Mouse (Mus musculus): ENCODE results near the gene Prickle4. TPM values are rescaled to one million over a fixed set of nuclear protein-coding genes. Genes with fewer than 3 reads are reported as not detected.

The Prickle4 gene
- total and polyA plus RNA-seq, 3 experiments = 3.4 TPM; not detected in 2

- Histone ChIP-seq H3K4me1 (ENCODE audit: insufficient read depth, low read depth, low read length) (peaks cover 49% of the 10 kb centered on the region), H3K27me3 (ENCODE audit: insufficient read depth, low read length) (peaks cover 14% of the 10 kb centered on the region), H3K9me3 (replicated peaks) (no peaks in the 10 kb centered on the region), H3K36me3 (replicated peaks) (peaks cover 35% of the 10 kb centered on the region), H3K4me3 (ENCODE audit: low read depth, low read length) (no peak overlapping the region)
- ATAC-seq (ENCODE audit: extremely low read depth, insufficient number of reproducible peaks, low FRiP score, poor library complexity, severe bottlenecking) (no peak), DNase-seq (ENCODE audit: low spot score) (no peak)
- no peak for TF ChIP-seq GATA2 (IDR thresholded peaks at IDR 0.05; ENCODE audit: borderline replicate concordance, low read depth, low read length)
- TF ChIP-seq POLR2AphosphoS5 (IDR thresholded peaks at IDR 0.05; ENCODE audit: insufficient replicate concordance, low read depth, low read length) = no peak
- no peak for TF ChIP-seq CTCF (IDR thresholded peaks at IDR 0.05; ENCODE audit: low read depth, low read length)
- no peak for TF ChIP-seq GATA1 (IDR thresholded peaks at IDR 0.05; ENCODE audit: borderline replicate concordance, low read length)
- no peak for TF ChIP-seq TAL1 (conservative IDR thresholded peaks at IDR 0.05; ENCODE audit: low read depth, low read length)
Observed at GRCm38 (mm10) chr17:47691650-47692049, 2.9 kb downstream of the Prickle4 start.

- Histone ChIP-seq H3K4me1 (ENCODE audit: insufficient read depth, low read depth, low read length) (peaks cover 50% of the 10 kb centered on the region), H3K36me3 (replicated peaks) (peaks cover 52% of the 10 kb centered on the region), H3K27me3 (ENCODE audit: insufficient read depth, low read length) (no peaks in the 10 kb centered on the region), H3K4me3 (ENCODE audit: low read depth, low read length) (no peak overlapping the region), H3K9me3 (replicated peaks) (no peaks in the 10 kb centered on the region)
- TF ChIP-seq POLR2AphosphoS5 (IDR thresholded peaks at IDR 0.05; ENCODE audit: insufficient replicate concordance, low read depth, low read length) (no peak), TAL1 (conservative IDR thresholded peaks at IDR 0.05; ENCODE audit: low read depth, low read length) (no peak), CTCF (IDR thresholded peaks at IDR 0.05; ENCODE audit: low read depth, low read length) (no peak), GATA1 (IDR thresholded peaks at IDR 0.05; ENCODE audit: borderline replicate concordance, low read length) (no peak), GATA2 (IDR thresholded peaks at IDR 0.05; ENCODE audit: borderline replicate concordance, low read depth, low read length) (no peak)
- ATAC-seq (ENCODE audit: extremely low read depth, insufficient number of reproducible peaks, low FRiP score, poor library complexity, severe bottlenecking) = no peak
- no peak for DNase-seq (ENCODE audit: low spot score)
Observed at GRCm38 (mm10) chr17:47689894-47690293, 4.6 kb downstream of the Prickle4 start.

- DNase-seq (ENCODE audit: low spot score) (peak; percentile 87), ATAC-seq (ENCODE audit: extremely low read depth, insufficient number of reproducible peaks, low FRiP score, poor library complexity, severe bottlenecking) (0 out of 2 replicates have a peak, but pooled peaks have one; percentile 22)
- Histone ChIP-seq H3K4me1 (ENCODE audit: insufficient read depth, low read depth, low read length) (peaks cover 49% of the 10 kb centered on the region), H3K36me3 (replicated peaks) (peaks cover 62% of the 10 kb centered on the region), H3K4me3 (ENCODE audit: low read depth, low read length) (peak within 1 kb of the TSS; percentile 82), H3K9me3 (replicated peaks) (no peaks in the 10 kb centered on the region), H3K27me3 (ENCODE audit: insufficient read depth, low read length) (no peaks in the 10 kb centered on the region)
- TF ChIP-seq GATA2 (IDR thresholded peaks at IDR 0.05; ENCODE audit: borderline replicate concordance, low read depth, low read length) (no peak), CTCF (IDR thresholded peaks at IDR 0.05; ENCODE audit: low read depth, low read length) (no peak), POLR2AphosphoS5 (IDR thresholded peaks at IDR 0.05; ENCODE audit: insufficient replicate concordance, low read depth, low read length) (no peak), TAL1 (conservative IDR thresholded peaks at IDR 0.05; ENCODE audit: low read depth, low read length) (no peak), GATA1 (IDR thresholded peaks at IDR 0.05; ENCODE audit: borderline replicate concordance, low read length) (no peak)
Observed at GRCm38 (mm10) chr17:47688608-47689575, 5.6 kb downstream of the Prickle4 start, which contains the start of gene Frs3. Gene Frs3, plus strand, starts transcription at chr17:47689030.

- ATAC-seq (ENCODE audit: extremely low read depth, insufficient number of reproducible peaks, low FRiP score, poor library complexity, severe bottlenecking) (no peak), DNase-seq (ENCODE audit: low spot score) (no peak)
- Histone ChIP-seq H3K4me1 (ENCODE audit: insufficient read depth, low read depth, low read length) (peaks cover 48% of the 10 kb centered on the region), H3K9me3 (replicated peaks) (no peaks in the 10 kb centered on the region), H3K36me3 (replicated peaks) (peaks cover 63% of the 10 kb centered on the region), H3K27me3 (ENCODE audit: insufficient read depth, low read length) (no peaks in the 10 kb centered on the region), H3K4me3 (ENCODE audit: low read depth, low read length) (peak within 1 kb of the TSS; percentile 82)
- TF ChIP-seq POLR2AphosphoS5 (IDR thresholded peaks at IDR 0.05; ENCODE audit: insufficient replicate concordance, low read depth, low read length) = no peak
- TF ChIP-seq GATA2 (IDR thresholded peaks at IDR 0.05; ENCODE audit: borderline replicate concordance, low read depth, low read length) = no peak
- no peak for TF ChIP-seq GATA1 (IDR thresholded peaks at IDR 0.05; ENCODE audit: borderline replicate concordance, low read length)
- TF ChIP-seq TAL1 (conservative IDR thresholded peaks at IDR 0.05; ENCODE audit: low read depth, low read length) = no peak
- no peak for TF ChIP-seq CTCF (IDR thresholded peaks at IDR 0.05; ENCODE audit: low read depth, low read length)
Observed at GRCm38 (mm10) chr17:47688344-47688607, 6.3 kb downstream of the Prickle4 start, which contains the start of gene Tomm6. Gene Tomm6, minus strand, starts transcription at chr17:47688386.

- ATAC-seq (ENCODE audit: extremely low read depth, insufficient number of reproducible peaks, low FRiP score, poor library complexity, severe bottlenecking) = peak; percentile 86
- H3K4me3 ChIP-seq (ENCODE audit: low read depth, low read length) = peak overlapping the region; percentile 82
- no peaks in the 10 kb centered on the region for H3K9me3 ChIP-seq (replicated peaks)
- peak; percentile 96 for DNase-seq (ENCODE audit: low spot score)
- TF ChIP-seq TAL1 (conservative IDR thresholded peaks at IDR 0.05; ENCODE audit: low read depth, low read length) (no peak), POLR2AphosphoS5 (IDR thresholded peaks at IDR 0.05; ENCODE audit: insufficient replicate concordance, low read depth, low read length) (0 out of 2 replicates have a peak, but pooled peaks have one; percentile 19), GATA2 (IDR thresholded peaks at IDR 0.05; ENCODE audit: borderline replicate concordance, low read depth, low read length) (no peak), GATA1 (IDR thresholded peaks at IDR 0.05; ENCODE audit: borderline replicate concordance, low read length) (no peak)
- H3K4me1 ChIP-seq (ENCODE audit: insufficient read depth, low read depth, low read length) = peaks cover 52% of the 10 kb centered on the region
- H3K36me3 ChIP-seq (replicated peaks) = peaks cover 63% of the 10 kb centered on the region
- no peaks in the 10 kb centered on the region for H3K27me3 ChIP-seq (ENCODE audit: insufficient read depth, low read length)
Observed at GRCm38 (mm10) chr17:47687409-47688343, 6.9 kb downstream of the Prickle4 start.

Data from G1E (cell line).